Mouse (Mus musculus) cerebellum, adult 2 months (tissue): Measurements from ENCODE around the gene Rab7. TPM values are rescaled to one million over a fixed set of nuclear protein-coding genes. Genes with fewer than 3 reads are reported as not detected.
A peak's percentile ranks its signal among the peaks of the same experiment; 100 is the strongest.

Experiments used
- DNase-seq, 2 experiments: peaks; one replicate each; pipeline ENCODE4 v3.0.0; 2021
- H3K27ac ChIP-seq: fragments of 200-500 bp; 2 replicates; pipeline ENCODE4 v1.5.1; 2012; ENCODE audit warnings: low read length, control low read depth, inconsistent platforms; ENCODE audit not compliant: insufficient read depth
- H3K27me3 ChIP-seq: fragments of 200-500 bp; 2 replicates; pipeline ENCODE4 v1.6.1; 2012; ENCODE audit warnings: inconsistent platforms, mild to moderate bottlenecking, low read length, moderate library complexity; ENCODE audit not compliant: control insufficient read depth, insufficient read depth
- H3K4me1 ChIP-seq: fragments of 200-500 bp; 2 replicates; pipeline ENCODE4 v1.6.1; 2011; ENCODE audit warnings: low read length; ENCODE audit not compliant: control insufficient read depth, insufficient read depth
- H3K4me3 ChIP-seq: fragments of 200-500 bp; replicated peaks from 2 replicates; pipeline ENCODE3; 2011; ENCODE audit warnings: mild to moderate bottlenecking, low read depth, low read length, control low read depth; ENCODE audit not compliant: insufficient read depth
- CTCF ChIP-seq: fragments of 200-500 bp; IDR thresholded peaks from 2 replicates; pipeline ENCODE4 v1.5.1; 2011; ENCODE audit warnings: low read depth, mild to moderate bottlenecking, control low read depth, low read length, moderate library complexity, borderline replicate concordance; ENCODE audit not compliant: insufficient read depth
- POLR2A ChIP-seq: fragments of 200-500 bp; IDR thresholded peaks from 2 replicates; pipeline ENCODE4 v1.6.1; 2011; ENCODE audit warnings: low read length, control low read depth, borderline replicate concordance; ENCODE audit not compliant: insufficient read depth
- WGBS: fragments of 180-500 bp; shearing (Covaris S2); methylation state at CpG from one replicate; pipeline ENCODE4 v1.1.7; 2018; 5-methylcytosine and 5-hydroxymethylcytosine counted together
- polyA plus RNA-seq: library from polyadenylated mRNA; depleted of rRNA; stranded (reverse); fragments of >200 nt; gene quantifications from 2 replicates; pipeline ENCODE4 v1.2.3, GENCODE M21; 2012

Rab7 gene
- polyA plus RNA-seq, 1 experiment: 418 TPM

DNA sequence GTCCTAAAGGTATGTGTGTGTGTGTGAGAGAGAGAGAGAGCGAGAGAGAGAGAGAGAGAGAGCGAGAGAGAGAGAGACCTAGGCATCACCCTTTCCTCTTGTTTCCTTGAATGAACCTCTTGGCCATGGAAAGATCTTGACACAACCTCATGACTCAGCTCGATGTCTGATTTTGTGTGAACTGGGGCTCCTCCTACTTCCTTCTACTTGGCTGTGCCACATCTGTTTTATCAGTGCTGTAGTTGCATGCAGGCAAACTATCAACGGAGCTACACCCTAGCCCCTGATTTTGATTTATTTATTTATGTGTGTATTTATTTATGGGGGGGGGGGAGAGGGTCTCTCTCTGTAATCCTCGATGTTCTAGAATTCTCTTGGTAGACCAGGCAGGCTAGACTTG, 2.8 kb upstream of the Rab7 start:
- Histone ChIP-seq H3K27ac (no peak overlapping the region), H3K4me1 (peaks cover 5% of the 10 kb centered on the region; the same call in 1 of the 2 replicates), H3K4me3 (no peak overlapping the region), H3K27me3 (no peaks in the 10 kb centered on the region)
- 74% methylated on average over 5 of the region's 5 CpGs for WGBS
- DNase-seq: no peak
- TF ChIP-seq POLR2A (no peak), CTCF (no peak)

DNA sequence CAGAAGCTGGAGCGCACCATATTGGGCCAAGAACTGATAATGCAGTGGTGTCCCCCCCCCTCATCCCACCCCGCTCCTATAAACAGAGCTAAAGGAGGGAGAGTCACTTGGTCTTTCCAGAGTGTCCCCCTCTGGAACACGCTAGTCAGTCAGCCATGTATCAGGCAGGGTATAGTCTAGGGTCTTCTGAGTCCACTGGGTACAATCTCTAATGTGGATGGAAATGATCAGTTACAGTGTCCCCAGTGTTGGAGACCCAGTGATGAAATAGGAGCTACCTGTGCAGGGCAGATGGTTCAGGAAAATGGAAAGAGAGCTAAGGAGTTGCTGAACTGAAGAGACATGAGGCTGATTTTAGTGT, 316 bp upstream of the Rab7 start:
- DNase-seq: no peak
- no peak for TF ChIP-seq POLR2A
- TF ChIP-seq CTCF: no peak
- H3K27ac ChIP-seq: peak overlapping the region; percentile 32; the same call in 1 of the 2 replicates
- H3K4me3 ChIP-seq: peak overlapping the region; percentile 50
- H3K4me1 ChIP-seq: peaks cover 12% of the 10 kb centered on the region; the same call in 1 of the 2 replicates
- WGBS: 31% methylated on average over 3 of the region's 3 CpGs
- H3K27me3 ChIP-seq: no peaks in the 10 kb centered on the region

DNA sequence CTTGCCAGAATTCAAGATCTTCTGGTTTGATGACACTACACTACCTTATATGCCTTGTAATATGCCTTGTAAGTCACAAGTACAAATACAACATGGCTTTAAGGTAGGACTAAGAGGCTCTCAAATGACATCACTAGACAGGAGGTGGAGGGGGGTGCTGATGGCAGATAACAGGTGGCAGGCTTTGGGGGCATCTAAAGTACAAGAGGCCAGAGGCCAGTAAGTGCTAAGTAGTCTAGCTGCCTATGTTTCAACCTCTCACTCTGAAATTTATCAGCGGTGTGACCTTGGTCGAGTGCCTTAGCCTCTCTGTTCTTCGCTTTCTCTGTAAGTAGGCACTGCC, 865 bp downstream of the Rab7 start:
- WGBS: 5% methylated on average over 3 of the region's 3 CpGs
- DNase-seq: no peak
- H3K4me3 ChIP-seq: peak overlapping the region; percentile 92
- H3K27ac ChIP-seq: no peak overlapping the region; the same call in 1 of the 2 replicates
- no peaks in the 10 kb centered on the region for H3K27me3 ChIP-seq
- H3K4me1 ChIP-seq: peaks cover 12% of the 10 kb centered on the region; the same call in 1 of the 2 replicates
- TF ChIP-seq POLR2A (no peak), CTCF (no peak)

DNA sequence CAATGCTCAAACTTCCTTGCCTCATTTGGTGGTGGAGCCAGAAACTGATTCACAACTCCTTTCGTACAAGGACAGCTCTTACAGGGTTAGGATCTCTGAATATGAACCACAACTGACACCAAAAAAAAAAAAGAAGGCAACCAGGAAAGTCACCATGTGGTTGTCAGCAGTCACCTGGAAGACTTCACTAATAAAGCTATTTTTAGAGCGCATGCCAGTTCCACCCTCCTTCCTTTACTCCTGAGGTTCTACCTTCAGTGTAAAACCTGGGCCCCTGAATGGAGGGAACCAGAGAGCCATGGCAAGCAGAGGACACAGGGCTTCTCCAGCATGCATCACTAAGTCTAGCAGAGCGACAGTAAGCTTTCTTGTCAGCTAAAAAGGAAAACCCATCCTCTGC, 2.7 kb downstream of the Rab7 start:
- Histone ChIP-seq H3K27me3 (no peaks in the 10 kb centered on the region), H3K27ac (no peak overlapping the region), H3K4me1 (peaks cover 23% of the 10 kb centered on the region), H3K4me3 (no peak overlapping the region)
- peak in 1 of 2 experiments; percentile 33 for DNase-seq
- 9% methylated on average over 3 of the region's 3 CpGs for WGBS
- TF ChIP-seq CTCF: no peak
- no peak for TF ChIP-seq POLR2A

DNA sequence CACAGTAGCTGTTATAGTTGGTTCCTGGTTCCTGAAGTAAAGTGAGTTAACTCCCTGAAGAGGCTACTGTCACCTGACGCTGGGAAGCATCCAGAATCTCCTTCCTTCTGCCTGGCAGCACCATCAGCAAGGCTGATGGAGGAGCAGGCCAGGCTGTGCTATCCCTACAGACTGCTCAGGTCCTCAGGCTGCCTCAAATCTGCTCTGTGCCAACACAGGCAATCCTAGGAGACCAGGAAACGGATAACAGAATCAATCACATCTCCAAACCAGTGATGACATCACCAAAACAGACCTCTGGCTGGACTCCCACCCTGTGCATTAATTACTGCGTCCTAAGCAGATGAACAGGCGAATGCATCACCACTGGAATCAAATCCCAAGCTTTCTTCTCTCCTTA, 3.8 kb downstream of the Rab7 start:
- TF ChIP-seq POLR2A (no peak), CTCF (no peak)
- H3K4me3 ChIP-seq: no peak overlapping the region
- no peaks in the 10 kb centered on the region for H3K27me3 ChIP-seq
- H3K27ac ChIP-seq: no peak overlapping the region
- peak; percentile 39 to 64 for DNase-seq
- H3K4me1 ChIP-seq: peaks cover 26% of the 10 kb centered on the region
- WGBS: 15% methylated on average over 4 of the region's 4 CpGs

DNA sequence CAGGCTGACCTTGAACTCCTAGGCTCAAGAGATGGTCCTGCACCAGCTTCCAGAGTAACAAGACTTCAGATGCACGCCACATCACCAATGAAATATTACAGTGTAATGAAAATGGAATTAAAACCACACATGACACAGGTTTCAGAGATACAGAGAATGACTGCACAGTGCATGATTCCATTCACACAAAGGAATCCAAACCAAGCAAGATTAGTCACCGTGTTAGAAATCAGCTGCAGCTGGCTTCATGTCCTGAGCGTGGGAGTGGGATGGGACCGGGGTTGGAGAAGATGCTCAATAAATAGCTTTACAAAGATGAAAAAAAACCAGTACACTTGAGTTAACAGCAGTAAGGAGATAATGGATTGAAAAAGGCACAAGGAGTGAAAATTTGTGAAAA, 5.6 kb downstream of the Rab7 start:
- no peak for DNase-seq
- H3K4me3 ChIP-seq: no peak overlapping the region
- 91% methylated on average over 4 of the region's 4 CpGs for WGBS
- TF ChIP-seq CTCF (no peak), POLR2A (no peak)
- no peak overlapping the region for H3K27ac ChIP-seq
- H3K27me3 ChIP-seq: no peaks in the 10 kb centered on the region
- peaks cover 26% of the 10 kb centered on the region for H3K4me1 ChIP-seq

DNA sequence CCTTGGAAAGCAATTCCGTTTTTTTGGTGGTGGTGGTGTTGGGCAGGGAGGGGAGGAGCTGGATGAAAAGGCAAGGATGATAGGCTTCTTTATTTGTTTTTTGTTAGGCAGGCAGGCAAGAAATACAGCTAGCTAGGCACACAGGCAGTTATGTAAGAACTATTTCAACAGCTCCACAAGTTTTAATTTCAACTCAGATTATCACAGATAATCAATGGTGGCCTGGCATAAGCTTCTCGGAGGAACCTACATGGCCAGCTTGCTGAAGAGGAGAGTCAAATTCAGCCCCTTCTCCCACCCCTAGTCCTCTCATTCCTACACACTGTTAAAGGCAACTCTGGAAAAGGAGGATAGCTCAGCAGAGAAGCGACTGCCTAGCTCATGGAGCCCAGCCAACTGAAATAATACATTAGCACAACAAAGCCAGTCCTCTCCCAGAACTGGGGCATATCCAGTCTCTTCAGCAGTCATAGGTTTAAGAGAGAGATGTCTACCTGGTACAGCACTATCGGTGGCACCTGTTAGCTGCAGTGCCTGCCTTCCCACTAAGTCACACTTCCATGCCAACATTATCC, 7.5 kb downstream of the Rab7 start:
- no peaks in the 10 kb centered on the region for H3K27me3 ChIP-seq

DNA sequence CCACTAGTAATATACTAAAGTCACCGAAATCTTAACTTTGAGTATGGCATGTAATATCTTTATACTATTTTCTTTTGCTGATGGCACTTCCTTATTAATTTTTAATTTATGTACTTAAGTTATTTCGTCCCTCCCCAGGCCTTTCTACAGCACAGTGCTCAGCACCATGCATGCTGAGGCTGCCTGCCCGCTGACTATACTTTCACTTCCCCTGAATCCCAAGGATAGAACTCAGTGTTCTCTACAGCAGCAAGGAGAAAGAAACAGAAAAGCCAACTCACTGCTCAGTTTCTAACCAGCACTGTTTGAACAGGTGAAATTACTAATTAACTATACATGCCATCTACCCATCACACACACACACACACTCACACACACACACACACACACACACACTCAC, 11.6 kb downstream of the Rab7 start:
- TF ChIP-seq POLR2A: no peak
- no peak for TF ChIP-seq CTCF

More for the DNA sequence above, 7.5 kb downstream of the Rab7 start:
- 0 out of 2 replicates have a peak overlapping the region, but pooled peaks have one; percentile 56 for H3K27ac ChIP-seq
- peaks cover 21% of the 10 kb centered on the region for H3K4me1 ChIP-seq
- WGBS: 45% methylated on average over 4 of the region's 4 CpGs
- peak in 1 of 2 experiments; percentile 31 for DNase-seq
- no peak overlapping the region for H3K4me3 ChIP-seq
- TF ChIP-seq CTCF: no peak
- TF ChIP-seq POLR2A: no peak

More for the DNA sequence above, 11.6 kb downstream of the Rab7 start:
- Histone ChIP-seq H3K4me1 (peaks cover 11% of the 10 kb centered on the region), H3K27ac (no peak overlapping the region), H3K27me3 (no peaks in the 10 kb centered on the region), H3K4me3 (no peak overlapping the region)
- WGBS: 87% methylated on average over 3 of the region's 3 CpGs
- no peak for DNase-seq
